30 mouse cellular contexts compared by ENCODE assay signal in genomic region chr1:119519286-119519685, GRCm38 (mm10). TPM values are rescaled to one million over a fixed set of nuclear protein-coding genes. Genes with fewer than 3 reads are reported as not detected.
A peak's percentile ranks its signal among the peaks of the same experiment; 100 is the strongest.
DNase-seq lines count a peak whose midpoint lies in the region; ATAC-seq and TF ChIP-seq lines count a peak whose summit lies in the region.
"Had no signal": no experiment of that assay in that cellular context is flagged by ENCODE, and none has a peak within 500 bp of the region (broad histone marks: within the 10 kb centered on the region; RNA-seq: fewer than 3 reads in every experiment).

No protein-coding gene starts in this region.

- H3K27ac ChIP-seq in intestine, embryonic 14.5 days (ENCODE audit: low read depth): no peak overlapping the region
- H3K27ac ChIP-seq in intestine, embryonic 16.5 days (ENCODE audit: low read length): no peak overlapping the region
- peak overlapping the region; percentile 70 for H3K27ac ChIP-seq in liver, adult 2 months (replicated peaks; ENCODE audit: insufficient read depth, low read depth, low read length)
- no peak overlapping the region for H3K27ac ChIP-seq in liver, postnatal 0 days (ENCODE audit: low read depth)
- no peak overlapping the region for H3K27ac ChIP-seq in stomach, embryonic 15.5 days
- H3K27ac ChIP-seq: embryonic facial prominence, embryonic 12.5 days; forebrain, embryonic 12.5 days; forebrain, embryonic 15.5 days; heart, embryonic 15.5 days; hindbrain, embryonic 10.5 days; hindbrain, embryonic 14.5 days; hindbrain, postnatal 0 days had no signal

- no peaks in the 10 kb centered on the region for H3K27me3 ChIP-seq in intestine, embryonic 14.5 days (replicated peaks; ENCODE audit: control insufficient read depth, insufficient read depth, low read length)
- no peaks in the 10 kb centered on the region for H3K27me3 ChIP-seq in intestine, embryonic 16.5 days (replicated peaks; ENCODE audit: control insufficient read depth, insufficient read depth, low read length)
- H3K27me3 ChIP-seq in liver, adult 2 months (ENCODE audit: control insufficient read depth, insufficient read depth, low read length): no peaks in the 10 kb centered on the region
- H3K27me3 ChIP-seq in liver, postnatal 0 days (ENCODE audit: insufficient read depth, low read length): no peaks in the 10 kb centered on the region
- no peaks in the 10 kb centered on the region for H3K27me3 ChIP-seq in stomach, embryonic 15.5 days (replicated peaks)
- H3K27me3 ChIP-seq: CH12.LX; embryonic facial prominence, embryonic 12.5 days; forebrain, embryonic 12.5 days; forebrain, embryonic 15.5 days; heart, embryonic 12.5 days; heart, embryonic 15.5 days; Patski had no signal

- TF ChIP-seq EP300 in liver, postnatal 0 days (IDR thresholded peaks at IDR 0.05; ENCODE audit: low read depth): no peak

- no peak for TF ChIP-seq CTCF in liver, adult 2 months (IDR thresholded peaks at IDR 0.05; ENCODE audit: low read depth, low read length)
- TF ChIP-seq CTCF in liver, postnatal 0 days (IDR thresholded peaks at IDR 0.05; ENCODE audit: low read depth): no peak

- H3K9me3 ChIP-seq in intestine, embryonic 14.5 days (ENCODE audit: control insufficient read depth, low read length): no peaks in the 10 kb centered on the region
- H3K9me3 ChIP-seq in intestine, embryonic 16.5 days (ENCODE audit: control insufficient read depth, low read length): no peaks in the 10 kb centered on the region
- H3K9me3 ChIP-seq in liver, postnatal 0 days (ENCODE audit: low read length): no peaks in the 10 kb centered on the region
- no peaks in the 10 kb centered on the region for H3K9me3 ChIP-seq in stomach, embryonic 15.5 days
- H3K9me3 ChIP-seq: embryonic facial prominence, embryonic 12.5 days; forebrain, embryonic 12.5 days; forebrain, embryonic 15.5 days; heart, embryonic 12.5 days; heart, embryonic 15.5 days; hindbrain, embryonic 10.5 days had no signal

- WGBS in intestine, embryonic 14.5 days: 46% methylated on average over 6 of the region's 6 CpGs
- WGBS in intestine, embryonic 16.5 days: 49% methylated on average over 6 of the region's 6 CpGs
- 84% methylated on average over 6 of the region's 6 CpGs for WGBS in liver, adult 2 months
- WGBS in liver, postnatal 0 days (ENCODE audit: insufficient replicate concordance): 78% methylated on average over 6 of the region's 6 CpGs
- 51% methylated on average over 6 of the region's 6 CpGs for WGBS in stomach, embryonic 15.5 days

- ATAC-seq in intestine, embryonic 14.5 days (replicated peaks; ENCODE audit: low FRiP score, low TSS enrichment, low read depth): 0 out of 2 replicates have a peak, but pooled peaks have one; percentile 44
- no peak for ATAC-seq in intestine, embryonic 16.5 days
- ATAC-seq in liver, postnatal 0 days: no peak
- peak; percentile 36; the same call in 1 of the 2 replicates for ATAC-seq in stomach, embryonic 15.5 days (ENCODE audit: insufficient read depth, low FRiP score, low read depth)
- ATAC-seq: activated CD4-positive, CD25-positive, alpha-beta regulatory T cell, adult 4 months; forebrain, embryonic 15.5 days; hindbrain, postnatal 0 days; Patski had no signal

- DNase-seq in intestine, embryonic 14.5 days (ENCODE audit: low spot score): no peak
- DNase-seq in liver, adult 2 months (ENCODE audit: extremely low read depth, low read depth, low spot score): no peak
- no peak for DNase-seq in liver, postnatal 0 days
- peak; percentile 63 for DNase-seq in R1 (ENCODE audit: low read depth, low spot score)
- no peak for DNase-seq in adrenal gland, adult 2 months
- DNase-seq in left cerebral cortex, postnatal 25 days (ENCODE audit: low spot score in 2 of 2): no peak
- DNase-seq: adrenal gland, postnatal 10 days; adrenal gland, postnatal 36 days; B cell, adult 2 months; cerebellum, adult 18-20 months; cerebellum, adult 9-10 months; cerebellum, postnatal 14 days; gastrocnemius, postnatal 25 days; heart, adult 18-20 months; heart, postnatal 10 days; heart, postnatal 36 days had no signal

- no peak overlapping the region for H3K4me2 ChIP-seq in intestine, embryonic 14.5 days (ENCODE audit: low read length)
- H3K4me2 ChIP-seq in intestine, embryonic 16.5 days (ENCODE audit: low read depth, low read length): no peak overlapping the region
- no peak overlapping the region for H3K4me2 ChIP-seq in liver, postnatal 0 days (ENCODE audit: low read depth, low read length)
- no peak overlapping the region for H3K4me2 ChIP-seq in stomach, embryonic 15.5 days
- H3K4me2 ChIP-seq: embryonic facial prominence, embryonic 12.5 days; forebrain, embryonic 12.5 days; forebrain, embryonic 15.5 days; heart, embryonic 12.5 days; heart, embryonic 15.5 days; hindbrain, embryonic 14.5 days had no signal

- H3K9ac ChIP-seq in intestine, embryonic 14.5 days (ENCODE audit: low read length): no peak overlapping the region
- no peak overlapping the region for H3K9ac ChIP-seq in intestine, embryonic 16.5 days (ENCODE audit: low read depth, low read length)
- H3K9ac ChIP-seq in liver, adult 2 months (ENCODE audit: low read depth, low read length): no peak overlapping the region
- no peak overlapping the region for H3K9ac ChIP-seq in liver, postnatal 0 days (replicated peaks)
- H3K9ac ChIP-seq in stomach, embryonic 15.5 days: no peak overlapping the region
- H3K9ac ChIP-seq: embryonic facial prominence, embryonic 12.5 days; forebrain, embryonic 12.5 days; forebrain, embryonic 15.5 days; heart, embryonic 12.5 days; heart, embryonic 15.5 days; hindbrain, embryonic 14.5 days had no signal

- H3K4me3 ChIP-seq in intestine, embryonic 14.5 days (ENCODE audit: low read depth, low read length): no peak overlapping the region
- H3K4me3 ChIP-seq in intestine, embryonic 16.5 days (ENCODE audit: low read length): no peak overlapping the region
- H3K4me3 ChIP-seq in liver, adult 2 months (ENCODE audit: insufficient read depth, low read depth, low read length): no peak overlapping the region
- H3K4me3 ChIP-seq in liver, postnatal 0 days (ENCODE audit: low read depth, low read length): no peak overlapping the region
- H3K4me3 ChIP-seq in stomach, embryonic 15.5 days (replicated peaks): no peak overlapping the region
- H3K4me3 ChIP-seq: embryonic facial prominence, embryonic 12.5 days; erythroblast, embryonic 14.5 days; forebrain, embryonic 12.5 days; forebrain, embryonic 15.5 days; heart, embryonic 12.5 days; heart, embryonic 15.5 days; hindbrain, embryonic 10.5 days had no signal

- no peak for TF ChIP-seq POLR2A in liver, adult 2 months (IDR thresholded peaks at IDR 0.05; ENCODE audit: extremely low read depth, insufficient read depth, low read length)

- H3K36me3 ChIP-seq in intestine, embryonic 14.5 days (ENCODE audit: control insufficient read depth, insufficient read depth, low read length): no peaks in the 10 kb centered on the region
- no peaks in the 10 kb centered on the region for H3K36me3 ChIP-seq in intestine, embryonic 16.5 days (ENCODE audit: control insufficient read depth, insufficient read depth, low read length)
- no peaks in the 10 kb centered on the region for H3K36me3 ChIP-seq in liver, adult 2 months (ENCODE audit: control insufficient read depth, insufficient read depth, low read length)
- no peaks in the 10 kb centered on the region for H3K36me3 ChIP-seq in liver, postnatal 0 days (replicated peaks; ENCODE audit: insufficient read depth, low read length)
- H3K36me3 ChIP-seq in stomach, embryonic 15.5 days: no peaks in the 10 kb centered on the region
- H3K36me3 ChIP-seq: embryonic facial prominence, embryonic 12.5 days; forebrain, embryonic 12.5 days; forebrain, embryonic 15.5 days; heart, embryonic 12.5 days; heart, embryonic 15.5 days; hindbrain, embryonic 10.5 days had no signal

- intact Hi-C loops in left cerebral cortex, postnatal 25 days (cut with DNase I): no loop called here

- no peaks in the 10 kb centered on the region for H3K79me2 ChIP-seq in liver, adult 2 months (ENCODE audit: control insufficient read depth, insufficient read depth, low read length)

- no peaks in the 10 kb centered on the region for H3K4me1 ChIP-seq in intestine, embryonic 14.5 days (replicated peaks; ENCODE audit: control insufficient read depth, insufficient read depth, low read length)
- peaks cover 7% of the 10 kb centered on the region for H3K4me1 ChIP-seq in intestine, embryonic 16.5 days (ENCODE audit: control insufficient read depth, insufficient read depth, low read length)
- H3K4me1 ChIP-seq in liver, adult 2 months (ENCODE audit: control insufficient read depth, insufficient read depth, low read length): peaks cover 17% of the 10 kb centered on the region
- H3K4me1 ChIP-seq in liver, postnatal 0 days (ENCODE audit: insufficient read depth): peaks cover 11% of the 10 kb centered on the region; the same call in 1 of the 2 replicates
- H3K4me1 ChIP-seq in stomach, embryonic 15.5 days: no peaks in the 10 kb centered on the region
- H3K4me1 ChIP-seq: forebrain, embryonic 12.5 days; hindbrain, embryonic 10.5 days had no signal

RNA-seq across cellular contexts. Expression of gene Tmem185b, which starts 6.7 kb away (rescaled TPM):
- polyA plus RNA-seq in intestine, embryonic 14.5 days (2014; fragmentation: Nextera tagmentation; extraction: Ambion mirVana): 26.4 and 27.9 TPM in 2 replicates
- polyA plus RNA-seq in intestine, embryonic 16.5 days (2015; fragmentation: Nextera tagmentation; extraction: Ambion mirVana): 27.2 and 27.7 TPM in 2 replicates
- 6.6 and 7.4 TPM in 2 replicates for total RNA-seq in liver, adult 2 months (2014; rRNA removed)
- 12.6 and 14.2 TPM in 2 replicates for polyA plus RNA-seq in liver, adult 2 months (2012; rRNA removed)
- 11.0 and 12.7 TPM in 2 replicates for polyA plus RNA-seq in liver, postnatal 0 days (2015; fragmentation: Nextera tagmentation; extraction: Ambion mirVana)
- polyA plus RNA-seq in stomach, embryonic 15.5 days (2015; fragmentation: Nextera tagmentation; extraction: Ambion mirVana): 22.2 and 22.9 TPM in 2 replicates
- 10 to 100 TPM; 18.3 to 26.8 TPM for total RNA-seq in adrenal gland, adult 2 months (2021)
- polyA plus RNA-seq in adrenal gland, adult 2 months (2012; rRNA removed): 45.4 and 56.5 TPM in 2 replicates
- total RNA-seq in left cerebral cortex, postnatal 25 days (2021): 10 to 100 TPM; 13.9 to 18.5 TPM

RNA-seq across cellular contexts. Expression of gene Ralb, which starts 14.7 kb away (rescaled TPM):
- polyA plus RNA-seq in intestine, embryonic 14.5 days (2014; fragmentation: Nextera tagmentation; extraction: Ambion mirVana): 124 and 127 TPM in 2 replicates
- polyA plus RNA-seq in intestine, embryonic 16.5 days (2015; fragmentation: Nextera tagmentation; extraction: Ambion mirVana): 203 and 218 TPM in 2 replicates
- total RNA-seq in liver, adult 2 months (2014; rRNA removed): 12.8 and 14.8 TPM in 2 replicates
- 9.0 and 9.3 TPM in 2 replicates for polyA plus RNA-seq in liver, adult 2 months (2012; rRNA removed)
- polyA plus RNA-seq in liver, postnatal 0 days (2015; fragmentation: Nextera tagmentation; extraction: Ambion mirVana): 30.9 and 31.8 TPM in 2 replicates
- polyA plus RNA-seq in stomach, embryonic 15.5 days (2015; fragmentation: Nextera tagmentation; extraction: Ambion mirVana): 139 and 155 TPM in 2 replicates
- 10 to 100 TPM; 60.0 to 60.4 TPM for total RNA-seq in adrenal gland, adult 2 months (2021)
- 40.7 and 46.7 TPM in 2 replicates for polyA plus RNA-seq in adrenal gland, adult 2 months (2012; rRNA removed)
- 10 to 100 TPM; 22.7 to 24.0 TPM for total RNA-seq in left cerebral cortex, postnatal 25 days (2021)

Comparison
In these comparisons a context has a peak if more than half of its experiments do, and no peak if none do; other contexts are left out.
1. ATAC-seq: peak in intestine, embryonic 14.5 days (single experiment) and stomach, embryonic 15.5 days (single experiment); none in intestine, embryonic 16.5 days (single experiment) and liver, postnatal 0 days (single experiment).